Mouse (Mus musculus): ENCODE data around the gene Elk3.

GRCm38 (mm10) chr10:93355276-93355927 is 44.5 kb upstream of the Elk3 start:
- TF ChIP-seq CTCF (IDR thresholded peaks at IDR 0.05; ENCODE audit: low read depth, low read length), result no peak
- TF ChIP-seq EP300 (IDR thresholded peaks at IDR 0.05; ENCODE audit: insufficient read depth, low read depth, low read length), result no peak
